Mouse (Mus musculus) small intestine, adult 2 months (tissue): ENCODE measurements around the gene Agmo. TPM values are rescaled to one million over a fixed set of nuclear protein-coding genes. Genes with fewer than 3 reads are reported as not detected.

ENCODE experiments used
- H3K27ac ChIP-seq: fragments of 200-500 bp; 2 replicates; pipeline ENCODE4 v1.5.1; 2012; ENCODE audit warnings: low read depth, low read length, control low read depth, inconsistent platforms; ENCODE audit not compliant: insufficient read depth
- H3K27me3 ChIP-seq: fragments of 200-500 bp; 2 replicates; pipeline ENCODE4 v1.6.1; 2012; ENCODE audit warnings: mild to moderate bottlenecking, moderate library complexity, low read length, inconsistent platforms; ENCODE audit not compliant: control insufficient read depth, insufficient read depth
- H3K36me3 ChIP-seq: fragments of 200-500 bp; 2 replicates; pipeline ENCODE4 v1.6.1; 2012; ENCODE audit warnings: mild to moderate bottlenecking, low read length, control low read depth, inconsistent platforms; ENCODE audit not compliant: control insufficient read depth, insufficient read depth
- H3K4me1 ChIP-seq: fragments of 200-500 bp; 2 replicates; pipeline ENCODE4 v1.6.1; 2012; ENCODE audit warnings: low read length, inconsistent platforms, mixed read lengths; ENCODE audit not compliant: control insufficient read depth, insufficient read depth, insufficient read length
- H3K4me3 ChIP-seq: fragments of 200-500 bp; 2 replicates; pipeline ENCODE4 v1.5.1; 2012; ENCODE audit warnings: low read depth, mild to moderate bottlenecking, control low read depth, inconsistent platforms, low read length, moderate library complexity
- CTCF ChIP-seq: fragments of 200-500 bp; IDR thresholded peaks from 2 replicates; pipeline ENCODE4 v1.5.1; 2012; ENCODE audit warnings: low read depth, mild to moderate bottlenecking, control low read depth, inconsistent platforms, low read length, moderate library complexity, mixed read lengths; ENCODE audit not compliant: insufficient replicate concordance, insufficient read length; ENCODE audit errors: extremely low read depth
- POLR2A ChIP-seq: fragments of 200-500 bp; IDR thresholded peaks from 2 replicates; pipeline ENCODE4 v1.6.1; 2012; ENCODE audit warnings: low read depth, mild to moderate bottlenecking, control low read depth, inconsistent platforms, low read length, moderate library complexity
- WGBS: fragments of 180-500 bp; shearing (Covaris S2); methylation state at CpG from one replicate; pipeline ENCODE4 v1.1.7; 2018; 5-methylcytosine and 5-hydroxymethylcytosine counted together
- polyA plus RNA-seq: library from polyadenylated mRNA; depleted of rRNA; stranded (reverse); fragments of >200 nt; gene quantifications from 2 replicates; pipeline ENCODE4 v1.2.3, GENCODE M21; 2012

Agmo gene
- polyA plus RNA-seq, 1 experiment = 20.4 TPM

DNA sequence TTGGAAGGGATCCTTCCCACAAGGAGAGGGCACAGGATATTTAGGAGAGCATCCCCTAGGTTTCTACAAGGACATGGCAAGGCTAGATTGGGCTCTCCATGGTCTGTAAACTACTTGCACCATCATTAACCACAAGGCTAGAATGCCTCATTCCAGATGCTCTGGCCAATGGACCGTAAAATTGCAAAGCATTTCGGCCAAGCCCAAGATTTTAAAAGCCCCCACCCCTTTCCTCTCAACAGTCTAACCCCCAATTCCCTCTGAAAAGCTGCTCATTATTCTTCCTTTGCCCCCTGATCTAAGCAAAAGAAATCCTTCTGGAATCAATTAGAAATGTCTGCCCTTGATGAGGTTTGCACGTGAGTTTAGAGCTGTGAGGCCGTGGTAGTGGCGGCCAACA, 185.3 kb downstream of the Agmo start:
- Histone ChIP-seq H3K4me1 (no peaks in the 10 kb centered on the region), H3K27me3 (no peaks in the 10 kb centered on the region), H3K27ac (no peak overlapping the region), H3K4me3 (no peak overlapping the region), H3K36me3 (0 out of 2 replicates have a peak, but pooled peaks cover 1% of the 10 kb centered on the region)
- no peak for TF ChIP-seq POLR2A
- WGBS = 88% methylated on average over 5 of the region's 5 CpGs

DNA sequence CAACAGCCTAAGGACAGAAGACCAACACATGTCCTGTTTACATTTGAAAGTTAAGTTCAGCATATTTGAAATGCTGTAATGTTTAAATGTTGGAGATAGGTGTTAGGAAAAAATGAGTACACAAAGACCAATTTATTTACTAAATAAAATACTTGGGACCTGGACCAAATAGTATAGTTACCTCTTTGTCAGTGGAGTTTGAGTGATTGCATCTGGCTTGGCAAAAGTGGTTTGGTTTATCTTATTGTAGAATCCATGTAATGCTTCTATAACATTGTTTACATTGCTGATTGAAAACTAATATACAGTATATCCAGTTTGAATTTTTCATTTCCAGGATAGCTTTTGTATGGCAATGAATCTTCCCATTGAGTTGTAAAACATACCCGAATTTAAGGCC, 193.0 kb downstream of the Agmo start:
- TF ChIP-seq CTCF (no peak), POLR2A (no peak)
- Histone ChIP-seq H3K27ac (no peak overlapping the region), H3K4me1 (no peaks in the 10 kb centered on the region), H3K36me3 (no peaks in the 10 kb centered on the region), H3K4me3 (no peak overlapping the region), H3K27me3 (no peaks in the 10 kb centered on the region)
- WGBS = 73% methylated on average over 1 of the region's 1 CpGs

DNA sequence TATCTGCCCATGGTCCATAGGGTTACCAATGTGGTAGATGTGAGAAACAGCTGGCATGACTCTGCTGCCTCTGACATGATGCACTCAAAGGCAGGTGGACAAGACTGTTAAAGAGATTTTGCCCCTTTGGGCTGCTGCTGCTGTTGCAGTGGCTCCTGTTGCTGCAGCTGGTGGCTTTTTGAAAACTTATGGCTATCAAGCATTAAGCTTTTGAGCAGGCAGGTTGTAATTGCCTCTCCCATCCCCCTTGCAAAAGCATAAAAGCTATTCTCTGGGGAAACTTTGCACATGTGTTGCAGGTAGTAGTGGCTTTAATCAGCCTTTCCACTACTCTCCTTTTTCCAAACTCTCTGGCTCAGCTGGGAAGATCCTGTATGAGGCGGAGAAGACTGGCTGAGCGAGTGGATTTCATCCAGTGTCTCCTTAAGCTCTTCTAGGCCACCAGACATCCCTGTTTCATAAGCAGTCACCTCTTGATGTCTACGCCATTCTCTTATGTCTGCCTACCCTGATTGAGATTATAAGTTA, 201.1 kb downstream of the Agmo start:
- H3K4me3 ChIP-seq = no peak overlapping the region
- 93% methylated on average over 3 of the region's 3 CpGs for WGBS
- TF ChIP-seq CTCF = no peak
- TF ChIP-seq POLR2A = no peak

DNA sequence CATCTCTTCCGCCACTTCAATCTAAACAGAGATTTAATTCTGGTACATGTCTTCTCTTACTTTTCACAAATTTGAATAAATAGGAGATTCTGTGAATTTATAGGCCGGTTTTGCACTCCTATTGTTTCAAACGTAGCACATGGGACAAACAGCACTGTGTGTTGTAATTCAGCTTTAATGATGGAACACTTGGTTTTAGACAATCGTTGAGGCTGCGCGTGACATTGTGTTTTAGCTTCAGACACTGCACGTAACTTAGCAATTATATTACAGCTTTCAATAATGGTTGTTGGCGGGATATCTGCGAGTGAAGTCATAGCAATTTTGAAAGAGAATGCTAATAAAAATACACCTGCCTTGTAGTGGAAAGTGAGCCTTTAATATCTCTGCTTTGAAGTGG, 203.8 kb downstream of the Agmo start:
- Histone ChIP-seq H3K27me3 (no peaks in the 10 kb centered on the region), H3K36me3 (no peaks in the 10 kb centered on the region), H3K4me3 (no peak overlapping the region), H3K27ac (no peak overlapping the region), H3K4me1 (no peaks in the 10 kb centered on the region)
- TF ChIP-seq CTCF (no peak), POLR2A (no peak)
- WGBS = 86% methylated on average over 9 of the region's 9 CpGs

More for the DNA sequence above, 201.1 kb downstream of the Agmo start:
- no peaks in the 10 kb centered on the region for H3K36me3 ChIP-seq
- no peak overlapping the region for H3K27ac ChIP-seq
- no peaks in the 10 kb centered on the region for H3K27me3 ChIP-seq
- no peaks in the 10 kb centered on the region for H3K4me1 ChIP-seq

DNA sequence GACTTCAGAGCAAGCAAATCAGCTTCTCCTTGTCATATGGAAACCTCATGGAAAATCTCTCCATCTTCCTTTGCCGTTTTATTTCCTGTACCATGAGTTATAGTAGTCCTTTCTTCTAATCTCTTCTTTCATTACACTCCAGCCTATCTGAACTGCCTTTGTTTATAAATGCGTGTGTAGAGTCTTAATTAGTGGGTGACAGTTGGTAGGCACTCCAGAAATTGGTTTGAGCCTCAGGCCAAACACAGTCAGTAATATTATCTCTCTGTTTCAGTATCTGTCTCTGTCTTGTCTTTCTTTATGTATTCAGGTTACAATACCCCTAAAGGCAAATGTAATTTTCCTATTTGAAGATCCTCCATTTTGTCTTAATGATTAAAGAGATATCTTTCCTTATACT, 208.2 kb downstream of the Agmo start:
- no peak overlapping the region for H3K27ac ChIP-seq
- H3K4me1 ChIP-seq = no peaks in the 10 kb centered on the region
- no peaks in the 10 kb centered on the region for H3K36me3 ChIP-seq
- H3K4me3 ChIP-seq = no peak overlapping the region
- WGBS = 54% methylated on average over 2 of the region's 2 CpGs
- H3K27me3 ChIP-seq = no peaks in the 10 kb centered on the region
- TF ChIP-seq CTCF = no peak
- no peak for TF ChIP-seq POLR2A

DNA sequence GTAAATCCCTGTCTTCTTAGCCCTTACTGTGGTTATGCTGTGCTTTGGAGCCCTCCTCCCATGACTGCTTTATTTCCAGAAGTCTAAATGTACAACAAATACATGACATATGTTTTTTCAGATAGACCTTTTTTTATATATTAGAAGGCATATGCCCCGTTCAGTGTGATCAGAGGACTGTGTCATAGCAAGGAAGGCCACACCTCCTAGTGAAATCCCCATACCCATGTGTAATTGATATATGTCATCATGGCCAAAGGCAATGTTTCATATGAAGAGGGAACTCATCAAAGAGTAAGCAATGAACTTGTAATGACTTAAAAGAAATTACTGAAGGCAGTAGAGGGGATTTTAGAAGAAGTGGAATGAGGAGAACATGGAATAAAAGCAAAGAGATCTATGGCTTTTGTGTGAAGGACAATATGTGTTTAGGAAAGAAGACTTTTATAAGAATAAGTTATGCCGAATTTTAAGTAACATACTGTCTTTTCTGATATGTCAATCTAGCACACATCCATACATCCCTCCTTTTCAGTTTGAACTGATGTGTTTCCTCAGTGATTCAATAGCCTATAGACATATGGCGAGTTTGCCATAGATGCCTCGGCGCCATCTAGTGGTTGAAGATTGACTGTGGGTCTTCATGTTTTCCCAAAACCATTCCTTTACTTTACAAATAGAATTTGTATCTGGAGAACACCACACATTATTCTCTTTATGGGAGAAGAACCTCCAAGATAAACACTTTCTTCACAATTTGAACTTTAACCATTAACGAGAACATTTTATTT, 209.1 kb downstream of the Agmo start:
- H3K36me3 ChIP-seq = no peaks in the 10 kb centered on the region
- no peak overlapping the region for H3K27ac ChIP-seq
- 17% methylated on average over 6 of the region's 6 CpGs for WGBS
- H3K27me3 ChIP-seq = no peaks in the 10 kb centered on the region
- no peaks in the 10 kb centered on the region for H3K4me1 ChIP-seq
- TF ChIP-seq POLR2A = no peak
- no peak for TF ChIP-seq CTCF
- no peak overlapping the region for H3K4me3 ChIP-seq

DNA sequence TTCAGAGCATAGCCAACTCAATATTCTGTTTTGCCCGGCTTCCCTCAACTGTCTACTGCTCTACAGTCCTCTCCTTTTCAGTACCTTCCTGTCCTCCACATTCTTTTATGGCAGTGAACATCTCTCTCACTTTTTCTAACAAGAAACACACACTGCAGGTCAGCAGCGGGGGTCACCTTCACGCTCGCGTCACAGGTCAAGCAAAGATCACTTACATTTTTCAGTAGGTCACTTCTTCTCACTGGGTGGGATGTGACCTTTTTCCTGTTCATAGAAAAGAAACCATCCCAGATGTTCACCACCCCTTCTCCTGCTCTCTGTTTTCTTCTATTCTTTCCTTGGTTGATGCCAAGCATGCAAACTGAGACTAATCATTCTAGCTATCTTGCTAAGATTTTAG, 230.2 kb downstream of the Agmo start:
- Histone ChIP-seq H3K27me3 (no peaks in the 10 kb centered on the region), H3K36me3 (no peaks in the 10 kb centered on the region), H3K4me3 (no peak overlapping the region), H3K4me1 (no peaks in the 10 kb centered on the region), H3K27ac (no peak overlapping the region)
- TF ChIP-seq POLR2A (no peak), CTCF (no peak)
- 87% methylated on average over 5 of the region's 5 CpGs for WGBS
